Mouse (Mus musculus) hematopoietic stem cell, adult 5-6 weeks (primary cell): Measurements from ENCODE around the gene Cnot1. TPM values are rescaled to one million over a fixed set of nuclear protein-coding genes. Genes with fewer than 3 reads are reported as not detected.

Source experiments
- ATAC-seq, 2 experiments: fragments of 125-278 bp in 1 of 2; replicated peaks in 1 of 2; 2 replicates each; pipeline ENCODE4 v1.8.0; 2016 to 2017; ENCODE audit warnings: inconsistent platforms in 2 of 2, mild to moderate bottlenecking in 2 of 2, moderate number of reproducible peaks in 2 of 2, low read depth in 1 of 2, moderate TSS enrichment in 1 of 2; ENCODE audit not compliant: low FRiP score in 2 of 2, poor library complexity in 2 of 2, severe bottlenecking in 2 of 2, insufficient read depth in 1 of 2, low TSS enrichment in 1 of 2
- total RNA-seq: library from RNA; stranded (forward); fragments of 172-1452, 232-1000 nt; gene quantifications from 2 replicates; pipeline ENCODE4 v1.2.3, GENCODE M21; 2017

Gene Cnot1
- total RNA-seq, 1 experiment from 2014 or later: 141 TPM

GRCm38 (mm10) chr8:95671861-95672260 lies 135.4 kb downstream of the Cnot1 start:
- no peak for ATAC-seq

GRCm38 (mm10) chr8:95669967-95670366 lies 137.3 kb downstream of the Cnot1 start:
- no peak for ATAC-seq

Other genes starting within 250 kb of the Cnot1 start
- not detected in 2 replicates for gene Prss54, start 231.1 kb downstream of the Cnot1 start, total RNA-seq
- 16.3 and 22.9 TPM in 2 replicates for gene Gins3, start 174.0 kb downstream of the Cnot1 start, total RNA-seq
- gene Ndrg4, start 130.5 kb downstream of the Cnot1 start, total RNA-seq: 0.79 TPM in 1 of 2 replicates, not detected in the other
- gene Setd6, start 91.6 kb downstream of the Cnot1 start, total RNA-seq: 25.5 and 45.2 TPM in 2 replicates
- 208 and 312 TPM in 2 replicates for gene Sap18b, start 17.9 kb upstream of the Cnot1 start, total RNA-seq
- 6.0 and 9.5 TPM in 2 replicates for gene Slc38a7, start 46.1 kb upstream of the Cnot1 start, total RNA-seq
- gene Got2, start 81.1 kb upstream of the Cnot1 start, total RNA-seq: 81.4 and 96.3 TPM in 2 replicates